Mouse (Mus musculus) testis, adult 2 months (tissue): ENCODE results near the gene Zranb1.

Experiments
- CTCF ChIP-seq: fragments of 200-500 bp; IDR thresholded peaks from 2 replicates; pipeline ENCODE4 v1.5.1; 2012; ENCODE audit warnings: low read depth, mild to moderate bottlenecking, inconsistent platforms, low read length, moderate library complexity; ENCODE audit not compliant: control insufficient read depth, insufficient read depth, insufficient replicate concordance
- POLR2A ChIP-seq: fragments of 200-500 bp; IDR thresholded peaks from 2 replicates; pipeline ENCODE4 v1.6.1; 2012; ENCODE audit warnings: low read depth, mild to moderate bottlenecking, inconsistent platforms, low read length, moderate library complexity; ENCODE audit not compliant: control insufficient read depth

- TF ChIP-seq CTCF (no peak), POLR2A (no peak)
Measured at GRCm38 (mm10) chr7:132976079-132976478, 45.1 kb downstream of the Zranb1 start.
